Comparison of ENCODE assay signal across 7 mouse cellular contexts in genomic region chr2:120352682-120353646, GRCm38 (mm10). TPM values are rescaled to one million over a fixed set of nuclear protein-coding genes. Genes with fewer than 3 reads are reported as not detected.
DNase-seq lines count a peak whose midpoint lies in the region; ATAC-seq lines count a peak whose summit lies in the region.

TSS of gene Vps39 (minus strand) at chr2:120353137.

- intact Hi-C loops in left cerebral cortex, postnatal 36 days (cut with DNase I): no loop called here

- H3K27me3 ChIP-seq in intestine, embryonic 16.5 days (replicated peaks; ENCODE audit: control insufficient read depth, insufficient read depth, low read length): no peaks in the 10 kb centered on the region
- H3K27me3 ChIP-seq in midbrain, embryonic 11.5 days (ENCODE audit: control insufficient read depth, insufficient read depth, low read length): no peaks in the 10 kb centered on the region

- H3K36me3 ChIP-seq in intestine, embryonic 16.5 days (ENCODE audit: control insufficient read depth, insufficient read depth, low read length): peaks cover 9% of the 10 kb centered on the region; the same call in 1 of the 2 replicates
- peaks cover 2% of the 10 kb centered on the region; the same call in 1 of the 2 replicates for H3K36me3 ChIP-seq in midbrain, embryonic 11.5 days (ENCODE audit: control insufficient read depth, insufficient read depth, low read length)

- DNase-seq in adrenal gland, adult 8-10 months: peak; percentile 88
- peak; percentile 88 for DNase-seq in embryo, embryonic 9.5 days (ENCODE audit: extremely low spot score)
- DNase-seq in gastrocnemius, postnatal 4 days (ENCODE audit: low spot score in 2 of 2): peak; percentile 77 to 90
- DNase-seq in left cerebral cortex, postnatal 36 days (ENCODE audit: low spot score in 2 of 2): peak; percentile 82 to 88
- DNase-seq in midbrain, embryonic 11.5 days (ENCODE audit: low spot score, missing footprints): peak; percentile 97
- DNase-seq in skeletal muscle tissue, adult 2 months (ENCODE audit: low read depth, low spot score): peak; percentile 72

- WGBS in intestine, embryonic 16.5 days: 12% methylated on average over 44 of the region's 44 CpGs
- WGBS in midbrain, embryonic 11.5 days: 12% methylated on average over 36 of the region's 44 CpGs

- H3K9me3 ChIP-seq in intestine, embryonic 16.5 days (ENCODE audit: control insufficient read depth, low read length): no peaks in the 10 kb centered on the region
- H3K9me3 ChIP-seq in midbrain, embryonic 11.5 days (ENCODE audit: control insufficient read depth, low read length): no peaks in the 10 kb centered on the region

- peak within 1 kb of the TSS; percentile 91 for H3K9ac ChIP-seq in intestine, embryonic 16.5 days (ENCODE audit: low read depth, low read length)
- H3K9ac ChIP-seq in midbrain, embryonic 11.5 days (ENCODE audit: low read length): peak within 1 kb of the TSS; percentile 88

- peak within 1 kb of the TSS; percentile 95 for H3K4me3 ChIP-seq in intestine, embryonic 16.5 days (ENCODE audit: low read length)
- H3K4me3 ChIP-seq in midbrain, embryonic 11.5 days (ENCODE audit: low read depth, low read length): peak within 1 kb of the TSS; percentile 87

- H3K27ac ChIP-seq in intestine, embryonic 16.5 days (ENCODE audit: low read length): peak within 1 kb of the TSS; percentile 74
- peak within 1 kb of the TSS; percentile 62; the same call in 1 of the 2 replicates for H3K27ac ChIP-seq in midbrain, embryonic 11.5 days (ENCODE audit: low read depth, low read length)

- ATAC-seq in intestine, embryonic 16.5 days: peak; percentile 98
- peak; percentile 98 for ATAC-seq in midbrain, embryonic 11.5 days (ENCODE audit: low FRiP score)

- H3K4me1 ChIP-seq in intestine, embryonic 16.5 days (ENCODE audit: control insufficient read depth, insufficient read depth, low read length): peaks cover 8% of the 10 kb centered on the region
- peaks cover 11% of the 10 kb centered on the region; the same call in 1 of the 2 replicates for H3K4me1 ChIP-seq in midbrain, embryonic 11.5 days (ENCODE audit: control insufficient read depth, insufficient read depth, low read length)

- H3K4me2 ChIP-seq in intestine, embryonic 16.5 days (ENCODE audit: low read depth, low read length): peak within 1 kb of the TSS; percentile 52
- peak within 1 kb of the TSS; percentile 74 for H3K4me2 ChIP-seq in midbrain, embryonic 11.5 days

RNA-seq across cellular contexts. Expression of gene Vps39, which starts in this region (rescaled TPM):
- 10 to 100 TPM; 56.3 to 75.8 (median 70.1) TPM for total RNA-seq in adrenal gland, adult 8-10 months (2022)
- total RNA-seq in gastrocnemius, postnatal 4 days (2021): 10 to 100 TPM; 27.3 to 34.7 TPM
- polyA plus RNA-seq in intestine, embryonic 16.5 days (2015; fragmentation: Nextera tagmentation; extraction: Ambion mirVana): 18.1 and 20.9 TPM in 2 replicates
- total RNA-seq in left cerebral cortex, postnatal 36 days (2021): 10 to 100 TPM; 65.5 to 74.3 TPM
- 36.8 and 40.1 TPM in 2 replicates for polyA plus RNA-seq in midbrain, embryonic 11.5 days (2014; fragmentation: Nextera tagmentation; extraction: Ambion mirVana)

Comparison
In these comparisons a context has a peak if more than half of its experiments do, and no peak if none do; other contexts are left out.
1. Peak in every context shown above with its lines: DNase-seq, ATAC-seq, H3K4me3 ChIP-seq and H3K27ac ChIP-seq.